Mouse (Mus musculus): Measurements from ENCODE around the gene Pla2g1b. TPM values are rescaled to one million over a fixed set of nuclear protein-coding genes. Genes with fewer than 3 reads are reported as not detected.
"Not testable (repeated sequence)": the region's sequence is repeated elsewhere in the genome, so short reads cannot be mapped to it uniquely, and the experiment has no call there.

Gene Pla2g1b
- polyA plus RNA-seq, 1 experiment from 2014 or later, result not detected

- H3K4me3 ChIP-seq (ENCODE audit: control insufficient read depth in 1 of 2, insufficient read depth in 1 of 2, low read depth in 1 of 2, low read length in 2 of 2), result peak overlapping the region; percentile 5 to 17; a peak in 3 of 4 replicates
- ATAC-seq (ENCODE audit: insufficient number of reproducible peaks, insufficient read depth, low FRiP score, low read depth), result no peak
- peaks cover 20 to 25% of the 10 kb centered on the region in 2 experiments for H3K4me1 ChIP-seq (ENCODE audit: control insufficient read depth in 2 of 2, insufficient read depth in 2 of 2, low read length in 2 of 2)
- peak overlapping the region; percentile 64 for H3K4me2 ChIP-seq (ENCODE audit: low read length)
- no peaks in the 10 kb centered on the region for H3K9me3 ChIP-seq (ENCODE audit: control insufficient read depth, low read length)
- 3% methylated on average over 28 of the region's 28 CpGs for WGBS
- peak overlapping the region; percentile 58 for H3K9ac ChIP-seq (ENCODE audit: low read length)
- peak overlapping the region; percentile 8 to 61; a peak in 3 of 4 replicates for H3K27ac ChIP-seq (replicated peaks in 1 of 2; ENCODE audit: control insufficient read depth in 1 of 2, insufficient read depth in 1 of 2, low read depth in 2 of 2, low read length in 2 of 2)
- H3K36me3 ChIP-seq (ENCODE audit: control insufficient read depth, insufficient read depth, low read length), result no peaks in the 10 kb centered on the region
- no peaks in the 10 kb centered on the region for H3K27me3 ChIP-seq (ENCODE audit: control insufficient read depth, insufficient read depth, low read length)
These were observed 25.8 kb downstream of the Pla2g1b start for GRCm38 (mm10) chr5:115491771-115492322.

- H3K4me1 ChIP-seq (ENCODE audit: control insufficient read depth in 2 of 2, insufficient read depth in 2 of 2, low read length in 2 of 2), result peaks cover 20 to 25% of the 10 kb centered on the region in 2 experiments
- no peaks in the 10 kb centered on the region for H3K27me3 ChIP-seq (ENCODE audit: control insufficient read depth, insufficient read depth, low read length)
- WGBS, result 67% methylated on average over 6 of the region's 6 CpGs
- no peak overlapping the region for H3K4me3 ChIP-seq (ENCODE audit: control insufficient read depth in 1 of 2, insufficient read depth in 1 of 2, low read depth in 1 of 2, low read length in 2 of 2)
- no peaks in the 10 kb centered on the region for H3K36me3 ChIP-seq (ENCODE audit: control insufficient read depth, insufficient read depth, low read length)
- peak overlapping the region; percentile 67 to 86; a peak in 3 of 4 replicates for H3K27ac ChIP-seq (replicated peaks in 1 of 2; ENCODE audit: control insufficient read depth in 1 of 2, insufficient read depth in 1 of 2, low read depth in 2 of 2, low read length in 2 of 2)
- no peaks in the 10 kb centered on the region for H3K9me3 ChIP-seq (ENCODE audit: control insufficient read depth, low read length)
- no peak overlapping the region for H3K9ac ChIP-seq (ENCODE audit: low read length)
- H3K4me2 ChIP-seq (ENCODE audit: low read length), result no peak overlapping the region
- ATAC-seq (ENCODE audit: insufficient number of reproducible peaks, insufficient read depth, low FRiP score, low read depth), result no peak
These were observed 26.8 kb downstream of the Pla2g1b start for GRCm38 (mm10) chr5:115492711-115493335.

- H3K9me3 ChIP-seq (ENCODE audit: control insufficient read depth, low read length), result no peaks in the 10 kb centered on the region
- H3K9ac ChIP-seq (ENCODE audit: low read length), result no peak overlapping the region
- H3K27me3 ChIP-seq (ENCODE audit: control insufficient read depth, insufficient read depth, low read length), result no peaks in the 10 kb centered on the region
- WGBS, result 43% methylated on average over 5 of the region's 5 CpGs
- H3K36me3 ChIP-seq (ENCODE audit: control insufficient read depth, insufficient read depth, low read length), result no peaks in the 10 kb centered on the region
- peak overlapping the region; percentile 67 to 86 for H3K27ac ChIP-seq (replicated peaks in 1 of 2; ENCODE audit: control insufficient read depth in 1 of 2, insufficient read depth in 1 of 2, low read depth in 2 of 2, low read length in 2 of 2)
- H3K4me2 ChIP-seq (ENCODE audit: low read length), result no peak overlapping the region
- no peak overlapping the region for H3K4me3 ChIP-seq (ENCODE audit: control insufficient read depth in 1 of 2, insufficient read depth in 1 of 2, low read depth in 1 of 2, low read length in 2 of 2)
- peaks cover 20 to 24% of the 10 kb centered on the region in 2 experiments for H3K4me1 ChIP-seq (ENCODE audit: control insufficient read depth in 2 of 2, insufficient read depth in 2 of 2, low read length in 2 of 2)
- ATAC-seq (ENCODE audit: insufficient number of reproducible peaks, insufficient read depth, low FRiP score, low read depth), result no peak
These were observed 27.4 kb downstream of the Pla2g1b start for GRCm38 (mm10) chr5:115493441-115493840.

DNA sequence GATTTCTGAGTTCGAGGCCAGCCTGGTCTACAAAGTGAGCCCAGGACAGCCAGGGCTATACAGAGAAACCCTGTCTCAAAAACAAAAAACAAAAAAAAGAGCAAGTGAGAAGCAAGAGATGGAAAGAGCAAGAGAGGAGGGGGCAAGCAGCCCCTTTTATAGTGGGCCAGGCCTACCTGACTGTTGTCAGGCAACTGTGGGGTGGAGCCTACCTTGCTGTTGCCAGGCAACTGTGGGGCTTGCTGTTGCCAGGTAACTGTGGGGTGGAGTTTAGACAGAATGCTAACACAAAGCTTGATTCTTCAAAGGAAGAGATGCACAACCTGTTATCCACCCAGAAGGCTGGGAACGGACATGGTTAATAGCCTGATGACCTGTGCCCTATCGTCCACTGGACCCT, 29.6 kb downstream of the Pla2g1b start:
- H3K9ac ChIP-seq (ENCODE audit: low read length); H3K9me3 ChIP-seq (ENCODE audit: control insufficient read depth, low read length); H3K36me3 ChIP-seq (ENCODE audit: control insufficient read depth, insufficient read depth, low read length); H3K27me3 ChIP-seq (ENCODE audit: control insufficient read depth, insufficient read depth, low read length); H3K4me3 ChIP-seq (ENCODE audit: control insufficient read depth in 1 of 2, insufficient read depth in 1 of 2, low read depth in 1 of 2, low read length in 2 of 2); H3K27ac ChIP-seq (replicated peaks in 1 of 2; ENCODE audit: control insufficient read depth in 1 of 2, insufficient read depth in 1 of 2, low read depth in 2 of 2, low read length in 2 of 2); ATAC-seq (ENCODE audit: insufficient number of reproducible peaks, insufficient read depth, low FRiP score, low read depth); H3K4me2 ChIP-seq (ENCODE audit: low read length): not testable (repeated sequence)
- peaks cover 16 to 19% of the 10 kb centered on the region in 2 experiments for H3K4me1 ChIP-seq (ENCODE audit: control insufficient read depth in 2 of 2, insufficient read depth in 2 of 2, low read length in 2 of 2)
- WGBS, result 92% methylated on average over 3 of the region's 3 CpGs

- 67% methylated on average over 7 of the region's 7 CpGs for WGBS
These were observed 31.0 kb downstream of the Pla2g1b start for GRCm38 (mm10) chr5:115497033-115497432.

GRCm38 (mm10) chr5:115498307-115499240, 32.5 kb downstream of the Pla2g1b start:
- WGBS, result 44% methylated on average over 9 of the region's 9 CpGs
- Histone ChIP-seq H3K4me3 (ENCODE audit: control insufficient read depth in 1 of 2, insufficient read depth in 1 of 2, low read depth in 1 of 2, low read length in 2 of 2) (no peak overlapping the region), H3K27ac (replicated peaks in 1 of 2; ENCODE audit: control insufficient read depth in 1 of 2, insufficient read depth in 1 of 2, low read depth in 2 of 2, low read length in 2 of 2) (no peak overlapping the region), H3K9me3 (ENCODE audit: control insufficient read depth, low read length) (no peaks in the 10 kb centered on the region), H3K27me3 (ENCODE audit: control insufficient read depth, insufficient read depth, low read length) (no peaks in the 10 kb centered on the region), H3K4me1 (ENCODE audit: control insufficient read depth in 2 of 2, insufficient read depth in 2 of 2, low read length in 2 of 2) (peaks cover 1 to 7% of the 10 kb centered on the region in 2 experiments; a peak in 3 of 4 replicates), H3K9ac (ENCODE audit: low read length) (no peak overlapping the region), H3K4me2 (ENCODE audit: low read length) (no peak overlapping the region), H3K36me3 (ENCODE audit: control insufficient read depth, insufficient read depth, low read length) (no peaks in the 10 kb centered on the region)
- no peak for ATAC-seq (ENCODE audit: insufficient number of reproducible peaks, insufficient read depth, low FRiP score, low read depth)

More at GRCm38 (mm10) chr5:115497033-115497432, 31.0 kb downstream of the Pla2g1b start:
- Histone ChIP-seq H3K27me3 (ENCODE audit: control insufficient read depth, insufficient read depth, low read length) (no peaks in the 10 kb centered on the region), H3K27ac (replicated peaks in 1 of 2; ENCODE audit: control insufficient read depth in 1 of 2, insufficient read depth in 1 of 2, low read depth in 2 of 2, low read length in 2 of 2) (no peak overlapping the region), H3K4me1 (ENCODE audit: control insufficient read depth in 2 of 2, insufficient read depth in 2 of 2, low read length in 2 of 2) (peaks cover 8 to 11% of the 10 kb centered on the region in 2 experiments), H3K9me3 (ENCODE audit: control insufficient read depth, low read length) (no peaks in the 10 kb centered on the region), H3K4me2 (ENCODE audit: low read length) (no peak overlapping the region), H3K4me3 (ENCODE audit: control insufficient read depth in 1 of 2, insufficient read depth in 1 of 2, low read depth in 1 of 2, low read length in 2 of 2) (no peak overlapping the region), H3K36me3 (ENCODE audit: control insufficient read depth, insufficient read depth, low read length) (no peaks in the 10 kb centered on the region), H3K9ac (ENCODE audit: low read length) (no peak overlapping the region)
- ATAC-seq (ENCODE audit: insufficient number of reproducible peaks, insufficient read depth, low FRiP score, low read depth), result no peak

DNA sequence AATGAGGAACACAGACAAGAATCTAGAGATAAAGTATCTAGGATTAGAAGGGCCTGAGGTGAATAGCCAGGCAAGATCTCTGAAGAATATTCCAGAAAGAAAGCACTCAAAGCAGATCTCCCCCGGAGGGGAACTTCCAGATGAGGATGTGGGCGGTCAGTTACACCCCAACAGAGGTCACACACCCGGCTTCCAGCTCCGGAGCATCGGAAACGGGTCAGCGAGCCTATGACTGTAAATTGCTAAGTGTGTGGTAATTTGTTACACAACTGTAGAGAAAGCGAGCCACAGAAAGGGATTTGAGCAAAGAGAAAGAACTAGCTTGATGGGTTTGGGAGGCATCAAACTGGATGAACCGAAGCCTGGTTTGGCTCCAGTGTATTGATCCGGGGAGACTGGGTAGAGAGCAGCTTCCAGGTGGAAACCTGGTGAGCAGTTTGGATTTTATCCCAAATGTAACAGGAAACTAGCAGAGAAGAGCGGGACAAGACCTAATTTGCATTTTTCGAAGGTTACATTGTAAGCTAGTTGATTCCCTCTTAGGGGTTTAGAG, 34.4 kb downstream of the Pla2g1b start:
- Histone ChIP-seq H3K36me3 (ENCODE audit: control insufficient read depth, insufficient read depth, low read length) (no peaks in the 10 kb centered on the region), H3K9ac (ENCODE audit: low read length) (no peak overlapping the region), H3K27me3 (ENCODE audit: control insufficient read depth, insufficient read depth, low read length) (no peaks in the 10 kb centered on the region), H3K4me3 (ENCODE audit: control insufficient read depth in 1 of 2, insufficient read depth in 1 of 2, low read depth in 1 of 2, low read length in 2 of 2) (no peak overlapping the region), H3K4me2 (ENCODE audit: low read length) (no peak overlapping the region), H3K27ac (replicated peaks in 1 of 2; ENCODE audit: control insufficient read depth in 1 of 2, insufficient read depth in 1 of 2, low read depth in 2 of 2, low read length in 2 of 2) (no peak overlapping the region), H3K4me1 (ENCODE audit: control insufficient read depth in 2 of 2, insufficient read depth in 2 of 2, low read length in 2 of 2) (no peaks in the 10 kb centered on the region), H3K9me3 (ENCODE audit: control insufficient read depth, low read length) (no peaks in the 10 kb centered on the region)
- no peak for ATAC-seq (ENCODE audit: insufficient number of reproducible peaks, insufficient read depth, low FRiP score, low read depth)
- 76% methylated on average over 12 of the region's 12 CpGs for WGBS

Measured in heart, embryonic 14.5 days (tissue).